Mouse (Mus musculus) MEL (cell line): ENCODE results near the gene Enpp3. TPM values are rescaled to one million over a fixed set of nuclear protein-coding genes. Genes with fewer than 3 reads are reported as not detected.

Experiments
- DNase-seq: peaks from one replicate; pipeline ENCODE4 v3.0.0; 2011; ENCODE audit warnings: low read depth, low spot score
- H3K27ac ChIP-seq: 2 replicates; pipeline ENCODE4 v1.5.1; 2012; ENCODE audit warnings: low read depth, mild to moderate bottlenecking, control low read depth, low read length, moderate library complexity; ENCODE audit not compliant: control insufficient read depth
- H3K27me3 ChIP-seq, 2 experiments: fragments of 150-350 bp in 1 of 2; sonication (generic) in 1 of 2; 2 replicates each; pipeline ENCODE4 v1.6.1; 2012; ENCODE audit warnings: low read length in 2 of 2, mild to moderate bottlenecking in 2 of 2, improper control_type of control experiment in 1 of 2, moderate library complexity in 1 of 2; ENCODE audit not compliant: insufficient read depth in 2 of 2, control insufficient read depth in 1 of 2
- H3K36me3 ChIP-seq, 2 experiments: 2 replicates each; pipeline ENCODE4 v1.6.1; 2012 to 2014; ENCODE audit warnings: low read length in 2 of 2, improper control_type of control experiment in 1 of 2, inconsistent platforms in 1 of 2, mild to moderate bottlenecking in 1 of 2; ENCODE audit not compliant: insufficient read depth in 2 of 2, control insufficient read depth in 1 of 2
- H3K4me1 ChIP-seq, 2 experiments: fragments of 150-350 bp in 1 of 2; sonication (generic) in 1 of 2; 2 replicates each; pipeline ENCODE4 v1.6.1; 2012; ENCODE audit warnings: low read length in 2 of 2, improper control_type of control experiment in 1 of 2, mild to moderate bottlenecking in 1 of 2; ENCODE audit not compliant: insufficient read depth in 2 of 2, control insufficient read depth in 1 of 2
- H3K4me3 ChIP-seq, 2 experiments: fragments of 150-350 bp in 1 of 2; sonication (generic) in 1 of 2; 2 replicates each; pipeline ENCODE4 v1.5.1; 2012; ENCODE audit warnings: low read depth in 2 of 2, low read length in 2 of 2, mild to moderate bottlenecking in 2 of 2, moderate library complexity in 2 of 2, control low read depth in 1 of 2, improper control_type of control experiment in 1 of 2; ENCODE audit not compliant: control insufficient read depth in 1 of 2, insufficient read depth in 1 of 2
- H3K79me2 ChIP-seq: 2 replicates; pipeline ENCODE4 v1.6.1; 2012; ENCODE audit warnings: mild to moderate bottlenecking, low read length, moderate library complexity; ENCODE audit not compliant: control insufficient read depth, poor library complexity, insufficient read depth
- H3K9ac ChIP-seq: 2 replicates; pipeline ENCODE4 v1.6.1; 2012; ENCODE audit warnings: low read depth, mild to moderate bottlenecking, control low read depth, low read length, moderate library complexity; ENCODE audit not compliant: control insufficient read depth, poor library complexity, severe bottlenecking
- H3K9me3 ChIP-seq: fragments of 150-350 bp; sonication (generic); replicated peaks from 2 replicates; pipeline ENCODE4 v1.6.1; 2012; ENCODE audit warnings: mild to moderate bottlenecking, low read length, improper control_type of control experiment, moderate library complexity; ENCODE audit not compliant: insufficient read depth
- BHLHE40 ChIP-seq: IDR thresholded peaks from 2 replicates; pipeline ENCODE4 v1.6.1; 2012; ENCODE audit warnings: low read depth, mild to moderate bottlenecking, inconsistent platforms, low read length, improper control_type of control experiment, borderline replicate concordance
- CHD2 ChIP-seq: IDR thresholded peaks from 2 replicates; pipeline ENCODE4 v1.6.1; 2011; ENCODE audit warnings: low read length, improper control_type of control experiment
- E2F4 ChIP-seq: IDR thresholded peaks from 2 replicates; pipeline ENCODE4 v1.6.1; 2011; ENCODE audit warnings: low read depth, low read length, improper control_type of control experiment, borderline replicate concordance
- EP300 ChIP-seq, 2 experiments: IDR thresholded peaks; 2 replicates each; pipeline ENCODE4 v1.6.1; 2011; ENCODE audit warnings: improper control_type of control experiment in 2 of 2, low read length in 2 of 2, low read depth in 1 of 2, mild to moderate bottlenecking in 1 of 2
- ETS1 ChIP-seq: IDR thresholded peaks from 2 replicates; pipeline ENCODE4 v1.6.1; 2012; ENCODE audit warnings: low read depth, mild to moderate bottlenecking, inconsistent platforms, low read length, improper control_type of control experiment, moderate library complexity
- GATA1 ChIP-seq: IDR thresholded peaks from 2 replicates; pipeline ENCODE4 v1.6.1; 2011; ENCODE audit warnings: low read depth, low read length, improper control_type of control experiment
- JUND ChIP-seq: IDR thresholded peaks from 2 replicates; pipeline ENCODE4 v1.6.1; 2011; ENCODE audit warnings: low read depth, mild to moderate bottlenecking, improper control_type of control experiment, low read length
- MAX ChIP-seq: IDR thresholded peaks from 2 replicates; pipeline ENCODE4 v1.6.1; 2011; ENCODE audit warnings: low read length, improper control_type of control experiment
- MAZ ChIP-seq: IDR thresholded peaks from 2 replicates; pipeline ENCODE4 v1.6.1; 2012; ENCODE audit warnings: low read depth, mild to moderate bottlenecking, inconsistent platforms, low read length, improper control_type of control experiment
- MXI1 ChIP-seq: IDR thresholded peaks from 2 replicates; pipeline ENCODE4 v1.6.1; 2011; ENCODE audit warnings: mild to moderate bottlenecking, low read depth, low read length, improper control_type of control experiment
- MYC ChIP-seq: IDR thresholded peaks from 2 replicates; pipeline ENCODE4 v1.6.1; 2011; ENCODE audit warnings: low read depth, mild to moderate bottlenecking, low read length, improper control_type of control experiment, moderate library complexity
- NELFE ChIP-seq: IDR thresholded peaks from 2 replicates; pipeline ENCODE4 v1.6.1; 2011; ENCODE audit warnings: low read depth, low read length, improper control_type of control experiment
- POLR2AphosphoS2 ChIP-seq: IDR thresholded peaks from 2 replicates; pipeline ENCODE4 v1.6.1; 2011; ENCODE audit warnings: low read length, improper control_type of control experiment
- RAD21 ChIP-seq: IDR thresholded peaks from 2 replicates; pipeline ENCODE4 v1.6.1; 2011; ENCODE audit warnings: mild to moderate bottlenecking, low read depth, low read length, improper control_type of control experiment
- RCOR1 ChIP-seq: IDR thresholded peaks from 2 replicates; pipeline ENCODE4 v1.6.1; 2012; ENCODE audit warnings: low read depth, mild to moderate bottlenecking, inconsistent platforms, low read length, improper control_type of control experiment
- ZC3H11A ChIP-seq: IDR thresholded peaks from 2 replicates; pipeline ENCODE4 v1.6.1; 2012; ENCODE audit warnings: low read depth, mild to moderate bottlenecking, inconsistent platforms, low read length, improper control_type of control experiment
- ZKSCAN1 ChIP-seq: IDR thresholded peaks from 2 replicates; pipeline ENCODE4 v1.6.1; 2012; ENCODE audit warnings: low read depth, mild to moderate bottlenecking, inconsistent platforms, low read length, improper control_type of control experiment, moderate library complexity
- polyA plus RNA-seq, 2 experiments: library from polyadenylated mRNA; stranded (reverse) in 1 of 2; unstranded in 1 of 2; fragments of >175 nt in 1 of 2; fragments of >200 nt in 1 of 2; gene quantifications; 2 replicates each; pipeline versions ENCODE4 v1.2.1 to v1.2.4; 2012; ENCODE audit warnings: low replicate concordance in 2 of 2, low read depth in 1 of 2; ENCODE audit not compliant: insufficient read length in 2 of 2, insufficient read depth in 1 of 2, missing spikeins in 1 of 2
- total RNA-seq: library from RNA; depleted of rRNA; stranded (reverse); fragments of 300-350 nt; gene quantifications from 2 replicates; pipeline ENCODE4 v1.2.3, GENCODE M21; 2012

Gene Enpp3
- total and polyA plus RNA-seq, 3 experiments = 0.08 to 0.22 TPM; not detected in 1

DNA sequence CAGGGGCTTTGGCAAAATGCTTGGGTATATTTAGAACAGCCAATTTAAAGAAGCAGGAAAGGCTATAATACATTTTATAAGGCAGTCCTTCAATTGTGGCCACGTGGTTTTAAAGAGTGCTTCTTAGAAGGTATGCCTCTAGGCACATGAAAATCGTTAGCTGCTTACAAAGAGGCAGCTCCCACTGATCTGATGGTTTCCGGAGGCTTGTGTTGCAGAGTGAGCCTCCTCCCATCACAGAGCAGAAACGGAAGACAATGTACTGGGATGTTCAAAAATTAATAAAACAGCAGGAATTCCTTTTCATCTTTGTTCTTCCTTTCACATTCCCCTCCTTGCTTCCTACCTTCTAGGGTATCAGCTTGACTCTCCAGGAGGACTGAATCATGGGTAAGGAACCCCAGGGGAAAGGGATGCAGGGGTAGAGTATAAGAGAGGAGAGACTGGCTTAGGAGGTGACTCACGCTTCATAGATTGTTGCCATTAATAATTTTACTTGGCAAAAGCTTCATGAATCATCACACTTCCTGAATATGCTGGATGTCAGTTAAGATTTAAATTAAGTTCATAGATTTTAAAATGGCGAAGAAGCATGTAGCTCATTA lies 77.4 kb downstream of the Enpp3 start:
- no peaks in the 10 kb centered on the region for H3K9me3 ChIP-seq
- H3K27me3 ChIP-seq = no peaks in the 10 kb centered on the region
- no peak overlapping the region for H3K9ac ChIP-seq
- H3K4me3 ChIP-seq = no peak overlapping the region
- peaks cover 0 to 3% of the 10 kb centered on the region in 2 experiments; a peak in 2 of 4 replicates for H3K36me3 ChIP-seq
- peak; percentile 17 for DNase-seq
- H3K27ac ChIP-seq = no peak overlapping the region
- no peak for TF ChIP-seq ZC3H11A
- TF ChIP-seq RAD21 = no peak
- no peak for TF ChIP-seq ETS1
- no peak for TF ChIP-seq GATA1
- TF ChIP-seq JUND = no peak
- TF ChIP-seq E2F4 = no peak
- no peak for TF ChIP-seq MAX
- TF ChIP-seq NELFE = no peak
- no peak for TF ChIP-seq POLR2AphosphoS2
- TF ChIP-seq MAZ = no peak
- no peak for TF ChIP-seq EP300 (IDR thresholded peaks at IDR 0.05; ENCODE audit: low read depth in 1 of 2, low read length in 2 of 2)
- TF ChIP-seq BHLHE40 = no peak
- H3K4me1 ChIP-seq = peaks cover 0 to 4% of the 10 kb centered on the region in 2 experiments; a peak in 1 of 4 replicates
- H3K79me2 ChIP-seq = no peaks in the 10 kb centered on the region

DNA sequence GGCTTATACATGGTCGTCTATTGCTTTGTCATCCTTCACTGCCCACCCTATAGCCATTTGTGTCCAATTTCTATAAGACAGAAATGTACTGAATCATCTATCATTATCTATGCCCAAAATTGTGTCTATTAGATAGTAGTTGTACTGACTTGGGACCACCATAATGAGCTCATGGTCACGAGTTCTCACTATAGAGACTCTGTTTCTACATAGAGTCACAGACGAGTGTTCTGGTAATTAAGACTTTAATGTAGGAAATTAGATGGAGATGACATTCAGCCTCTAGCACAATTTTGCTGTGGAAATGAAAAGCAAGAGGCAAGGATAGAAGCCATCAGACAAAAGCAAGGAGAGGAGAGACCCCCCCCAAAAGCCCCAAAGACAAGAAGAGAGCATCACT lies 78.0 kb downstream of the Enpp3 start:
- Histone ChIP-seq H3K9ac (no peak overlapping the region), H3K4me3 (no peak overlapping the region), H3K4me1 (peaks cover 0 to 4% of the 10 kb centered on the region in 2 experiments; a peak in 1 of 4 replicates), H3K27me3 (no peaks in the 10 kb centered on the region), H3K9me3 (no peaks in the 10 kb centered on the region), H3K36me3 (peaks cover 0 to 3% of the 10 kb centered on the region in 2 experiments; a peak in 2 of 4 replicates), H3K79me2 (no peaks in the 10 kb centered on the region), H3K27ac (no peak overlapping the region)
- no peak for DNase-seq
- TF ChIP-seq MXI1 (no peak), RCOR1 (no peak), JUND (no peak), MYC (no peak)

- no peak for TF ChIP-seq CHD2
- peak; percentile 76; the same call in 1 of the 2 replicates for TF ChIP-seq ZKSCAN1
- H3K9ac ChIP-seq = no peak overlapping the region
- H3K9me3 ChIP-seq = no peaks in the 10 kb centered on the region
- H3K27me3 ChIP-seq = no peaks in the 10 kb centered on the region
- no peaks in the 10 kb centered on the region for H3K79me2 ChIP-seq
- peak; percentile 46 for DNase-seq
- no peak overlapping the region for H3K27ac ChIP-seq
- peaks cover 4 to 6% of the 10 kb centered on the region in 2 experiments for H3K4me1 ChIP-seq
- H3K36me3 ChIP-seq = peaks cover 0 to 13% of the 10 kb centered on the region in 2 experiments; a peak in 2 of 4 replicates
- H3K4me3 ChIP-seq = no peak overlapping the region
Measured at GRCm38 (mm10) chr10:24763257-24763656, 79.4 kb downstream of the Enpp3 start.
